Mouse (Mus musculus) cerebellum, adult 8-10 months (tissue): Measurements from ENCODE around the gene Npvf.
"Not testable (repeated sequence)": the region's sequence is repeated elsewhere in the genome, so short reads cannot be mapped to it uniquely, and the experiment has no call there.

ENCODE experiments used
- DNase-seq: peaks from one replicate; pipeline ENCODE4 v3.0.0; 2022

Gene Npvf

GRCm38 (mm10) chr6:50639656-50640055 lies 14.6 kb downstream of the Npvf start:
- DNase-seq = no peak

GRCm38 (mm10) chr6:50626170-50626569 lies 28.1 kb downstream of the Npvf start:
- not testable (repeated sequence) for DNase-seq

- not testable (repeated sequence) for DNase-seq
Observed at GRCm38 (mm10) chr6:50618273-50618672, 36.0 kb downstream of the Npvf start.

GRCm38 (mm10) chr6:50601620-50602019 lies 52.6 kb downstream of the Npvf start:
- no peak for DNase-seq
